Mouse (Mus musculus) intestine, embryonic 16.5 days (tissue): ENCODE measurements around the gene Fancc. TPM values are rescaled to one million over a fixed set of nuclear protein-coding genes. Genes with fewer than 3 reads are reported as not detected.
"Not testable (repeated sequence)": the region's sequence is repeated elsewhere in the genome, so short reads cannot be mapped to it uniquely, and the experiment has no call there.

ENCODE experiments used
- ATAC-seq: fragments of 200-750 bp; cut with Nextera tagmentation; 2 replicates; pipeline ENCODE4 v1.8.0; 2017; ENCODE audit warnings: moderate TSS enrichment, moderate library complexity
- H3K27ac ChIP-seq: fragments of 300-500 bp; sonication (generic); 2 replicates; pipeline ENCODE4 v1.5.1; 2014; ENCODE audit warnings: mild to moderate bottlenecking, low read length
- H3K27me3 ChIP-seq: fragments of 300-500 bp; sonication (generic); replicated peaks from 2 replicates; pipeline ENCODE4 v1.6.1; 2014; ENCODE audit warnings: low read length, control low read depth, mixed read lengths; ENCODE audit not compliant: control insufficient read depth, insufficient read depth
- H3K36me3 ChIP-seq: fragments of 300-500 bp; sonication (generic); 2 replicates; pipeline ENCODE4 v1.6.1; 2014; ENCODE audit warnings: low read length, control low read depth; ENCODE audit not compliant: control insufficient read depth, insufficient read depth
- H3K4me1 ChIP-seq: fragments of 300-500 bp; sonication (generic); 2 replicates; pipeline ENCODE4 v1.6.1; 2014; ENCODE audit warnings: low read length, control low read depth, mixed read lengths; ENCODE audit not compliant: control insufficient read depth, insufficient read depth
- H3K4me2 ChIP-seq: fragments of 300-500 bp; sonication (generic); 2 replicates; pipeline ENCODE4 v1.6.1; 2014; ENCODE audit warnings: low read depth, low read length, control low read depth
- H3K4me3 ChIP-seq: fragments of 300-500 bp; sonication (generic); 2 replicates; pipeline ENCODE4 v1.5.1; 2014; ENCODE audit warnings: mild to moderate bottlenecking, low read length
- H3K9ac ChIP-seq: fragments of 300-500 bp; sonication (generic); 2 replicates; pipeline ENCODE4 v1.6.1; 2014; ENCODE audit warnings: low read depth, low read length
- H3K9me3 ChIP-seq: fragments of 300-500 bp; sonication (generic); 2 replicates; pipeline ENCODE4 v1.6.1; 2016; ENCODE audit warnings: low read length, control low read depth; ENCODE audit not compliant: control insufficient read depth
- WGBS: fragments of 180-500 bp; shearing (Covaris S2); extraction: QIAGEN DNeasy Blood & Tissue Kit; methylation state at CpG from one replicate; pipeline ENCODE4 v1.1.7; 2014; 5-methylcytosine and 5-hydroxymethylcytosine counted together
- polyA plus RNA-seq: library from polyadenylated mRNA; unstranded; fragments of >200 nt; fragmentation: Nextera tagmentation; extraction: Ambion mirVana; gene quantifications from 2 replicates; pipeline ENCODE4 v1.2.1, GENCODE M21; 2015

Gene Fancc
- polyA plus RNA-seq, 1 experiment from 2014 or later: 19.0 TPM

DNA sequence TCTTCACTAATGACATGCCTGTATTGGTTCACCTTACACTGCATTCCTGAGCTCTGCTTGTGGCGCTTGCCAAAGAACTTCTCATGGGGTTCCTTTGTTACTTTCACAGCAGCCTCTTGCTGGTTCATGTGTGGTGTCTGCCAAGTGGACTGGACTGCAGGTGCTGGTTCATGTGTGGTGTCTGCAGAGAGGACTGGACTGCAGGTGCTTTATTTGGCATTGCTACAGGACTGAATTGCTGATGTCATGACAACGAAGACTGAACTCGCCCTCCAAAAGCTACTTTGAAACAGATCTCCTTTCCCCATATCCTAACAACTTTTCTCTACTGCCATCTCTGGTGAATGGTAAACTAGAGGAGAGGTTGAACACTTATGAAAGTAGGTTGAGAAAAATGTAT lies 112.3 kb downstream of the Fancc start:
- ATAC-seq: no peak
- H3K9me3 ChIP-seq: no peaks in the 10 kb centered on the region
- 93% methylated on average over 3 of the region's 3 CpGs for WGBS
- no peak overlapping the region for H3K27ac ChIP-seq
- H3K4me3 ChIP-seq: no peak overlapping the region
- no peak overlapping the region for H3K4me2 ChIP-seq
- H3K36me3 ChIP-seq: no peaks in the 10 kb centered on the region
- no peaks in the 10 kb centered on the region for H3K4me1 ChIP-seq
- no peak overlapping the region for H3K9ac ChIP-seq
- H3K27me3 ChIP-seq: no peaks in the 10 kb centered on the region

DNA sequence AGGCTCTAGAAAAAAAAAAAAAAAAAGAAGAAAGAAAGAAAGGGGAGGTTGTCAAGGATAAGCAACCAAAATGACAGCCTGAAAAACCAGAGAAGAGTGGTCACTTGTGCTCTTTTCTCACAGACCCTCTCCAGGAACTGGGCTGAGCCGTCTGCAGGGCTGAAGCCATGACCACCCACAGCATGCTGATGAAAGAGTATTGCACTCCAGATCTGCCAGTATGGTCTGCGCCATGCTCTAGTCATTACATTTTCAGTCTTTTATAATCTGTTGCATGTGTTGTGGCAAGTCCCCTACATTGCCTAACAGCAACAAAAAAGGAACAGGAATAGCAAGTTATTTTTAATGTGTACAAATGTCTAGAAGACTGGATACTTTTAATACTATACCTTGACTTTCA lies 114.9 kb downstream of the Fancc start:
- WGBS: 80% methylated on average over 2 of the region's 2 CpGs
- Histone ChIP-seq H3K27me3 (no peaks in the 10 kb centered on the region), H3K4me2 (no peak overlapping the region), H3K36me3 (no peaks in the 10 kb centered on the region), H3K4me1 (no peaks in the 10 kb centered on the region), H3K27ac (no peak overlapping the region), H3K9ac (no peak overlapping the region), H3K9me3 (no peaks in the 10 kb centered on the region), H3K4me3 (no peak overlapping the region)
- ATAC-seq: no peak

DNA sequence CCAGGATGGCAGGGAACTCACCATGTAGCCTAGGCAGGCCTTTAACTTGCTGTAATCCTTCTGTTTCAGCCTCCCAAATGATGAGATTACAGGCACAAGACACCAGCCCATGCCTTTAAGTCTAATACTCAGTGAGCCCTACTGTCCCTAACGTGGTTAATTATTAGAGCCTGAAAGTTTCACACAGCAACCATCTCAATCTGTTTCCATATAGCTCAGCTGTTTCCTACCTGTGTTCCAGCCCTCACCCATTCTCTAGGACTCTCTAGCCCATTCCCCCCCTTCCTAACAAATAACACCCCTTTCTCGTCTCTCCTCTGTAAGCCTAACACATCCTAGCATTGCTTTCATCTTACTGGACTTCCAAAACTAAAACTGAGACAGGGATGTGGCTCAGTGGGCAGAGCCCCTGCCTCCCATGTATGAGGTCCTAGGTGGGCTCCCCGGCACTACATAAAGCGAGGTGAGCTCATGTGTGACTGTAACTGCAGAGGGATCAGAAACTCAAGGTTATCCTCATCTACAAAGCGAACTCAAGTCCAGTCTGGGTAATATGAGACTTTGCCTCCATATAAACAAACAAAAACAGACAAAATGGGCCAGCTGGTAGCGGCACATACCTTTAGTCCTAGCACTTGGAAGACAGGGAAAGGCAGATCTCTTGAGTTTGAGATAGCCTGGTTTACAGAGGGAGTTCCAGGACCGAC lies 123.5 kb downstream of the Fancc start:
- 85% methylated on average over 7 of the region's 7 CpGs for WGBS
- no peaks in the 10 kb centered on the region for H3K4me1 ChIP-seq
- no peaks in the 10 kb centered on the region for H3K27me3 ChIP-seq
- no peaks in the 10 kb centered on the region for H3K9me3 ChIP-seq
- H3K27ac ChIP-seq: no peak overlapping the region
- H3K9ac ChIP-seq: no peak overlapping the region
- H3K4me3 ChIP-seq: no peak overlapping the region
- no peak for ATAC-seq
- no peak overlapping the region for H3K4me2 ChIP-seq
- H3K36me3 ChIP-seq: no peaks in the 10 kb centered on the region

DNA sequence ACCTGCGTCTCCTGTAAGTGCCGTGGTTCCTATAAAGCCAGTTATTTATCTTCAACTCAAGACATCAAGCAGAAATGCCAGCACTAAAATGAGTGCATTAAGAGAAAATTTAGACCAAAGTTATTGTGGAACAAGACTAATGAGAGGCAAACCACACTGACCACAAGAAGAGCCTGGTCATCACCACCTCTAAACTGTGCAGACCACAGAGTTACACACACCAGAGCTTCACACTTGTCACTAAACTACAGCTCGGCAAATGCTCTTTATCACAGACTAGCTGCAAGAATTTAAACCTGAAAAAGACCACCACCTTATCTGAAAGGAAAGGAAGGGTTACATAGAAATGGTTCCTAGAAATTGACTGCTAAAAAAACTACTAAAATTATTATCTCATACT lies 135.3 kb downstream of the Fancc start:
- Histone ChIP-seq H3K27ac (no peak overlapping the region), H3K27me3 (no peaks in the 10 kb centered on the region), H3K4me1 (no peaks in the 10 kb centered on the region), H3K4me2 (no peak overlapping the region), H3K4me3 (no peak overlapping the region), H3K9ac (no peak overlapping the region), H3K9me3 (no peaks in the 10 kb centered on the region), H3K36me3 (no peaks in the 10 kb centered on the region)
- 65% methylated on average over 3 of the region's 3 CpGs for WGBS
- no peak for ATAC-seq

DNA sequence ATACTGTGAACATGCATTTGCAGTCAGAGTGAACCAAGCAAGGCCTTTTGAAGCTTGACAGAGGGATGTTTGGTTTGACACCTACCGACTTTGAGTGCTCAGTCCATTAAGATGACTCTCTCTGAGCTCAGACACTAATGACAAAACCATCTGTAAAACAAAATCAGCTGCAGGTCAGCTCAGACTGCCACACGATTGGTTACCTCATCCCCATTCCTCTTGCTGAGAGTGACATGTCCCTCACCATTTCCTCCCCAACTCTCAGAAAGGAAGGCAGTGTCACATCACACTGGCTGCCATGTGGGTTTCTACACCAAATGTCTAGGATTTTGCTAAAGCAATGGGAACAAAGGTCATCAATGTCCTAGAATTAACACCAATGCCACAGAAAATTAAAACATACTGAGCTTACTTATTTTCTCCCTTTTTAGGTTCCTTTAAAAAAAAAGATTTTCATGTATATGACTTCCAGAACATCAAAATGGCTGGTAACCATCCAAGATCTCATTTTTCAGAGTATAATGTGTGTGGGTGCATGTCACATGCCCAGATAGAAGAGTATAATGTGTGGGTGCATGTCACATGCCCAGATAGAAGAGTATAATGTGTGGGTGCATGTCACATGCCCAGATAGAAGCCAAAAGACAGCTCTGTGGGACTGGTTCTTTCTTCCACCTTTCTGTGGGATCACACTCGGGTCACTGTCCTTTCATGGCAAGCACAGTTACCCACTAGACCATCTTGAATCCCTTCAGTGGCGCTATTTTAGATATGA lies 136.8 kb downstream of the Fancc start:
- 78% methylated on average over 4 of the region's 4 CpGs for WGBS
- ATAC-seq: no peak
- Histone ChIP-seq H3K4me2 (no peak overlapping the region), H3K4me1 (no peaks in the 10 kb centered on the region), H3K27ac (no peak overlapping the region), H3K9me3 (no peaks in the 10 kb centered on the region), H3K27me3 (no peaks in the 10 kb centered on the region), H3K36me3 (no peaks in the 10 kb centered on the region), H3K9ac (no peak overlapping the region), H3K4me3 (no peak overlapping the region)

DNA sequence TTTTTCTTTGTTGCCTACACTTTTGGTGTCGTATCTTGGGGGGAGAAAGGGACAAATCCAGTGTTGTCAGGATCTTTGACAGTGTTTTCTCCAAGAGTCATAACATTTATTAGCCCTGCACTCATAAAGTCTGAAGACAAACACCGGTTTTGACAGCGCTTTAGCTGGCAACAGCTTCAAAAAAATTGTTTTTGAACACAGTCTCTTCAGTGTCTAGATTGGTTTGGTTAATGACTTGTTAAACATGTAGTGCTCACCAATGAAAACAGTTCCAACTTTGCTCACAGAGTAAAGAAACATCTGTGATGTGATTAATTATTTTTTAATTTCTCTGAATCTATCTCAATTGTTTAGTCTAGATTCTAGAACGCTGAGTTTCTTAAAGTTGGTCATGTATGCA lies 137.7 kb downstream of the Fancc start:
- no peak for ATAC-seq
- Histone ChIP-seq H3K27me3 (no peaks in the 10 kb centered on the region), H3K4me3 (no peak overlapping the region), H3K9ac (no peak overlapping the region), H3K27ac (no peak overlapping the region), H3K4me1 (no peaks in the 10 kb centered on the region), H3K4me2 (no peak overlapping the region), H3K36me3 (no peaks in the 10 kb centered on the region), H3K9me3 (no peaks in the 10 kb centered on the region)
- 69% methylated on average over 4 of the region's 4 CpGs for WGBS

DNA sequence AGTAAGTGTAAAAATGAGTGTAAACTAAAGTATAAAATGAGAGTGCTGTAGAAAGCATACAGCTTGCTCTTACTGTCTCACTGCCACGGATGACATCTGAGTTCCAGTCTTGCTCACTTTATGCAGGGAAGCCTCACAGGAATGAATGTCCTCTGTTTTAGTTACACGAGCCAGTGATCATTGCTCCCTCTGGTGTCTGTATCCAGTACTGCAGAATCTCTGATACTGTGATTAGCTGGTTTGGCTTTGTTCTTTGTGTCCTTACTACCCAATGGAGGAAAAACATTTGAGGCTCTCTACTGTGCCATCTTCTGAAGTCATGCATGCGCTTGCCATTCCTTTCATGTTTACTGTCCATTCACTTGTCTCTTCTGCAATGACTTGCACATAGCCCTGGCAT lies 140.5 kb downstream of the Fancc start:
- H3K4me3 ChIP-seq: no peak overlapping the region
- no peak overlapping the region for H3K9ac ChIP-seq
- ATAC-seq: no peak
- WGBS: 38% methylated on average over 3 of the region's 3 CpGs
- H3K36me3 ChIP-seq: no peaks in the 10 kb centered on the region
- no peaks in the 10 kb centered on the region for H3K27me3 ChIP-seq
- no peaks in the 10 kb centered on the region for H3K9me3 ChIP-seq
- no peaks in the 10 kb centered on the region for H3K4me1 ChIP-seq
- H3K4me2 ChIP-seq: no peak overlapping the region
- no peak overlapping the region for H3K27ac ChIP-seq

DNA sequence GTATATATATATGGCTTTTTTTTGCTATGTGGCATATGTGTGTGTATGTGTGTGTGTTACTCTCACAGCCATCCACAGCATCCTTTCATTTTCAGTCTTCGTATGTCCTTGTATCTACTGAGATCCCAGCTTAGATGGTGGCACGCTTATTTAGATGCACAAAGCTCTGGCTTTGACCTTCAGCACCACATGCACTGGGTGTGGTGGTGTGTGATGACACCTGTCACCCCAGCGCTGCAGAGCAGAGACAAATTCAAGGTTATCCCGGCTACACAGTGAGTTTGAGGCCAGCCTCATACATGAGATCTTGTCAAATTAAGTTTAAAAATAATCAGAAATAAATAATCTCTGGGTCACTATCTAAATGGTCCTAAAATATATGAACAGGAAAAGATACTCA lies 141.0 kb downstream of the Fancc start:
- H3K9me3 ChIP-seq: no peaks in the 10 kb centered on the region
- H3K27me3 ChIP-seq: no peaks in the 10 kb centered on the region
- no peak for ATAC-seq
- H3K27ac ChIP-seq: no peak overlapping the region
- no peaks in the 10 kb centered on the region for H3K4me1 ChIP-seq
- 92% methylated on average over 4 of the region's 4 CpGs for WGBS
- no peak overlapping the region for H3K4me2 ChIP-seq
- H3K36me3 ChIP-seq: no peaks in the 10 kb centered on the region
- no peak overlapping the region for H3K4me3 ChIP-seq
- no peak overlapping the region for H3K9ac ChIP-seq

DNA sequence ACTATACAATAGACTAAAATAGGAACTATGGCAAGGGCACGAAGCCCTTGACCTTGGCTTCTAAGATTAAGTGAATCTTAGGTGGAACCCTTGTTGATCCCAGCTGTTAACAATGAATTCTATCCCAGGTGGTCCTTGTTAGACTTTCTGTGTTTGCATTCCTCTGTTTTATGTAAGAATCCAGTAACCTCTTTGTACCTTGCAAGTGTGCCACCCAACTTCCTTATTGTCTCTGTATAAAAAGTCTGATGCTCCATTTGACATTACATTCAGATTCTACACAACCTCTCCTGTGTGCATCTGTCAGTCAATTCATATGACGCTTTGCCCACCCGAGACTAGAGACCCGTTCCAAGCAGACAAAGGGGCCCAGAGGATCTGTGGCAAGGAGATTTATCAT lies 143.8 kb downstream of the Fancc start:
- H3K9ac ChIP-seq, H3K27ac ChIP-seq, H3K27me3 ChIP-seq, H3K9me3 ChIP-seq, H3K4me2 ChIP-seq, ATAC-seq, H3K36me3 ChIP-seq, H3K4me1 ChIP-seq, H3K4me3 ChIP-seq: not testable (repeated sequence)
- WGBS: 85% methylated on average over 4 of the region's 4 CpGs
